Mouse (Mus musculus): ENCODE measurements around the gene Sf3b5. TPM values are rescaled to one million over a fixed set of nuclear protein-coding genes. Genes with fewer than 3 reads are reported as not detected.

Gene Sf3b5
- 29.1 and 30.9 TPM in 2 replicates for polyA plus RNA-seq (2015; fragmentation: Nextera tagmentation; extraction: Ambion mirVana)

DNA sequence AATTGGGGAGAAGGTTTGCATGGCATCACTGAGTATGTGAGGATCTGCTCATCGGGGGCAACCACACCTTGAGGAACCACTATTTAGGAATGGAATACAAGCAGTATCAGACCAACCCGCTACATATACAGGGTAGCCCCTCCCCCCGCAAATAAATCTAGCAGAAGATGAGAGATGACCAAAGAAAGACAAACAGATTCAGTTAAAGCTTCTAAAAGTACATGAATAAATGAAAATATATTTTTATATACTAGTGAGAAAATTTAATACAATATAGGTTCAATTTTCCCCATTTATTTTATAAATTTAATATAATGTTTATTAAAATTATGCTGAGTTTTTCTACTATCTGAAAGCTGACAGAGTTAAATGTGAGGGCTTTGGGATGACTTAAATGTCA, at the start of gene Sf3b5:
Sf3b5 (plus strand) TSS at position 301 of the 400 bp plus-strand sequence.

DNA sequence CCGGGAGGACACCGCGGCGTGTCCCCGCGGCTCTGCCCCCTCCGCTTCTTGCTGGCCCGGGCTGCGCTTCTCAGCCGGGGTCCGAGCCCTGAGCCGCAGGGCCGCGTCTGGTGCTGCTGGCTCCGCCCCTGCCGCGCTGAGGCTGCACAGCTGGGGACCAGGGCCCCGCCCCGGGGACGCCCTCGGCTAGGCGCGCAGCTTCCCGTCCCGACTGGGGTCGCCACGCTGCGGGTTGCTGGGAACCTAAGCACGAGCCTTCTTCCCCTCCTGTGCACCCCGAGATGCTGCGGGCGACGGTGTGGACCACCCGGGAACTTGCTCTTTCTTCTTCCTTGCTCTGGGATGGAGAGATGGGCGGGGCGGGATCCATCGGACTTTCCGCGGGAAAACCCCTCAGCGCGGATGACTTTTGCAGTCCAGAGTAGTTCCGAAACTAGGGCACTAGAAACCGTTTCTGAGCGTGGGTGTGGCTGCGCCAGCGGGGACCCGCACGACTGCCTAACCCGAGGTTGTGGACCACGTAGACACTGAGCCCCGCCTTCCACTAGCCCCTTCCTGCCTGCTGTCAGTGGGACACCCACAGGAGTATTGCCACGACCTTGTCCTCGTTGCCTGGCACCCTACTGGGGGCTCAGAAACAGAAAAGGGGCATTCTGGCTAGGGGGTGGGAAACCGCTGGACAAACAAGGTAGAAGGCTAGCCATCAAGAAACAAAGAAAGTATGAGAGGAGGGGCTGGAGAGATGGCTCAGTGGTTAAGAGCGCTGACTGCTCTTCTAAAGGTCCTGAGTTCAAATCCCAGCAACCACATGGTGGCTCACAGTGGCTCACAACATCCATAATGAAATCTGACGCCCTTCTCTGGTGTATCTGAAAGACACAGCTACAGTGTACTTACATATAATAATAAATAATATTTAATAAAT, 40.7 kb upstream of the Sf3b5 start, which contains the start of gene Stx11:
Stx11 (minus strand) TSS at position 148 of the 925 bp plus-strand sequence.

Other genes with a start within 250 kb of the Sf3b5 start
- 68.2 and 74.5 TPM in 2 replicates for gene Utrn, start 136.0 kb upstream of the Sf3b5 start, polyA plus RNA-seq (2015; fragmentation: Nextera tagmentation; extraction: Ambion mirVana)
- gene Stx11, start 41.0 kb upstream of the Sf3b5 start, polyA plus RNA-seq (2015; fragmentation: Nextera tagmentation; extraction: Ambion mirVana), result 18.2 and 23.2 TPM in 2 replicates
- 80.9 and 124 TPM in 2 replicates for gene Plagl1, start 55.2 kb downstream of the Sf3b5 start, polyA plus RNA-seq (2015; fragmentation: Nextera tagmentation; extraction: Ambion mirVana)
- gene Zc2hc1b, start 172.7 kb downstream of the Sf3b5 start, polyA plus RNA-seq (2015; fragmentation: Nextera tagmentation; extraction: Ambion mirVana), result not detected in 2 replicates
- gene Ltv1, start 187.8 kb downstream of the Sf3b5 start, polyA plus RNA-seq (2015; fragmentation: Nextera tagmentation; extraction: Ambion mirVana), result 44.6 and 55.5 TPM in 2 replicates